ENCODE assay signal across 18 mouse cellular contexts in the genomic region with DNA sequence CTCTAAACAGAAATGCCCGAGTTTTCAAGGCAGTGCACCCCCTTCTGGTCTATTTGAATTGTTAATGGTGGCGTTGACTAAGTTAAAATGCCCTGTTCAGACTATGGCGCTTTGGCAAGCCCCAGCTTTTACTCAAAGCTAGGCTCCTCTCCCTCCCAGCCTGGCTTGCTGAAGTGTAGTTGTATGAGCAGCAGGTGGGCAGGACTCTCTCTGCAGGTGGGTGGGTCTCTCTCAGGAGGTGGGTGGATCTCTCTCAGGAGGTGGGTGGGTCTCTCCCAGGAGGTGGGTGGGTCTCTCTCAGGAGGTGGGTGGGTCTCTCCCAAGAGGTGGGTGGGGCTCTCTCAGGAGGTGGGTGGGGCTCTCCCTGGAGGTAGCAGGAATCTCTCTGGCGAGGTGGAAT. TPM values are rescaled to one million over a fixed set of nuclear protein-coding genes. Genes with fewer than 3 reads are reported as not detected.
"Had no signal": no experiment of that assay in that cellular context is flagged by ENCODE, and none has a peak within 500 bp of the region (broad histone marks: within the 10 kb centered on the region; RNA-seq: fewer than 3 reads in every experiment).

No protein-coding gene starts in this region.

- H3K27ac ChIP-seq: kidney, postnatal 0 days; layer of hippocampus, adult 2 months; limb, embryonic 12.5 days; liver, embryonic 13.5 days; lung, embryonic 15.5 days; macrophage; neural tube, embryonic 13.5 days had no signal

- H3K4me2 ChIP-seq: limb, embryonic 12.5 days; liver, embryonic 13.5 days; lung, embryonic 15.5 days; midbrain, embryonic 11.5 days; neural tube, embryonic 13.5 days had no signal

- H3K4me1 ChIP-seq: limb, embryonic 12.5 days; liver, embryonic 13.5 days; lung, embryonic 15.5 days; megakaryocyte, embryonic 14.5 days; neural tube, embryonic 13.5 days had no signal

- H3K27me3 ChIP-seq: limb, embryonic 12.5 days; liver, embryonic 13.5 days; lung, embryonic 15.5 days; megakaryocyte, embryonic 14.5 days; neural tube, embryonic 13.5 days had no signal

- H3K9me3 ChIP-seq: limb, embryonic 12.5 days; liver, embryonic 13.5 days; lung, embryonic 15.5 days; neural tube, embryonic 13.5 days had no signal

- ATAC-seq: liver, postnatal 0 days; midbrain, embryonic 16.5 days had no signal

- H3K4me3 ChIP-seq: layer of hippocampus, adult 2 months; limb, embryonic 12.5 days; liver, embryonic 13.5 days; lung, embryonic 15.5 days; megakaryocyte, embryonic 14.5 days; neural tube, embryonic 13.5 days had no signal

- DNase-seq: kidney, adult 8-10 months; kidney, postnatal 4 days; liver; liver, embryonic 13.5 days; liver, postnatal 0 days; lung, postnatal 14 days; retina, postnatal 1 day; thymus, adult 2 months; thymus, postnatal 25 days had no signal

- H3K9ac ChIP-seq: limb, embryonic 12.5 days; liver, embryonic 13.5 days; liver, postnatal 0 days; lung, embryonic 15.5 days; neural tube, embryonic 13.5 days had no signal

- H3K36me3 ChIP-seq: limb, embryonic 12.5 days; liver, embryonic 13.5 days; lung, embryonic 15.5 days; neural tube, embryonic 13.5 days had no signal

RNA-seq across cellular contexts. Expression of gene Dpp6, which starts 24.1 kb away (rescaled TPM):
- polyA plus RNA-seq: macrophage had no signal
